Mouse (Mus musculus): ENCODE results near the gene Hyal2. TPM values are rescaled to one million over a fixed set of nuclear protein-coding genes. Genes with fewer than 3 reads are reported as not detected.
A peak's percentile ranks its signal among the peaks of the same experiment; 100 is the strongest.

Gene Hyal2
- polyA plus RNA-seq, 1 experiment from 2014 or later, result 56.0 TPM

DNA sequence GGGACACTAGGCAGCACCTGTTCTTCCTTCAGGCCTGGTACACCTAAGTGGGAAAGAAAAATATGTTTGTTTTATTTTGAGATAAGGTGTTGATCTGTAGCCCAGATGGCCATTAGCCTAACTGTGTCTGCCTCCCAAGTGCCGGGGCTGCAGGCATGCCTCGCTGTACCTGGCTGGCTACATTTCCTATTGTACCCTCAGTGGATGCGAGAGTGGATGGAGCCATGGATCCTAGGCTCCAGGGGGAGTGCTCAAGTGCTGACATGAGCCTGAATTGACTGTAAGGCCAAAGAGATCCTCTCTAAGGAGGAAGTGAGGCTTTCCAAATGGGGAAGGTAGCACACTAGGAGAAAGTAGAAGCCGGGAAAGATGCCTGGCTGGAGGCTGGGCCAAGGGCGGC is 19.8 kb upstream of the Hyal2 start:
- Histone ChIP-seq H3K4me2 (no peak overlapping the region), H3K4me3 (replicated peaks) (no peak overlapping the region), H3K36me3 (peaks cover 17% of the 10 kb centered on the region), H3K27me3 (replicated peaks) (peaks cover 48% of the 10 kb centered on the region), H3K9me3 (replicated peaks) (no peaks in the 10 kb centered on the region), H3K27ac (replicated peaks) (no peak overlapping the region), H3K9ac (replicated peaks) (no peak overlapping the region), H3K4me1 (peaks cover 48% of the 10 kb centered on the region)
- WGBS, result 83% methylated on average over 5 of the region's 5 CpGs
- ATAC-seq (ENCODE audit: low FRiP score), result no peak

DNA sequence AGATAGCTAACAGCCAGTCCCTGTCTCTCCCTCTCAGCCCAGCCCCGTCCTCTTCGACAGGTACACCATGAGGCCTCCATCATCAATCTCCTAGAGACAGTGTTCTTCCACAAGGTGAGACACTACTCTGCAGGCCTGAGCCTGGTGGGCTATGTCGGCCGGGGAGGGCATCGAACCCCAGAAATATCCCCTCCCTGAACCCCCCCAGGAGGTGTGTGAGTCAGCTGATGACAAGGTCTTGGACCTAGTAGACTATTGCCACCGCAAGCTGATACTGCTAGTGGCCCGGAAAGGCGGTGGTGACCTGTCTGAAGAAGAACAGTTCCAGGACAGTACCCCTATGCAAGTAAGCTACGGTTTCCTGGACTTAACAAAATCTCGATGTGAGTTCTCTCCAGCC is 18.9 kb upstream of the Hyal2 start:
- Histone ChIP-seq H3K9ac (replicated peaks) (no peak overlapping the region), H3K36me3 (peaks cover 12% of the 10 kb centered on the region), H3K27me3 (replicated peaks) (peaks cover 50% of the 10 kb centered on the region), H3K4me2 (no peak overlapping the region), H3K9me3 (replicated peaks) (no peaks in the 10 kb centered on the region), H3K27ac (replicated peaks) (no peak overlapping the region), H3K4me1 (peaks cover 51% of the 10 kb centered on the region), H3K4me3 (replicated peaks) (no peak overlapping the region)
- WGBS, result 91% methylated on average over 10 of the region's 10 CpGs
- no peak for ATAC-seq (ENCODE audit: low FRiP score)

- Histone ChIP-seq H3K9me3 (replicated peaks) (no peaks in the 10 kb centered on the region), H3K4me1 (peaks cover 53% of the 10 kb centered on the region), H3K4me2 (no peak overlapping the region), H3K27me3 (replicated peaks) (peaks cover 50% of the 10 kb centered on the region), H3K9ac (replicated peaks) (no peak overlapping the region), H3K36me3 (peaks cover 5% of the 10 kb centered on the region), H3K4me3 (replicated peaks) (no peak overlapping the region), H3K27ac (replicated peaks) (no peak overlapping the region)
- ATAC-seq (ENCODE audit: low FRiP score), result no peak
- WGBS, result 91% methylated on average over 20 of the region's 20 CpGs
Measured at GRCm38 (mm10) chr9:107549297-107550074, 18.3 kb upstream of the Hyal2 start.

DNA sequence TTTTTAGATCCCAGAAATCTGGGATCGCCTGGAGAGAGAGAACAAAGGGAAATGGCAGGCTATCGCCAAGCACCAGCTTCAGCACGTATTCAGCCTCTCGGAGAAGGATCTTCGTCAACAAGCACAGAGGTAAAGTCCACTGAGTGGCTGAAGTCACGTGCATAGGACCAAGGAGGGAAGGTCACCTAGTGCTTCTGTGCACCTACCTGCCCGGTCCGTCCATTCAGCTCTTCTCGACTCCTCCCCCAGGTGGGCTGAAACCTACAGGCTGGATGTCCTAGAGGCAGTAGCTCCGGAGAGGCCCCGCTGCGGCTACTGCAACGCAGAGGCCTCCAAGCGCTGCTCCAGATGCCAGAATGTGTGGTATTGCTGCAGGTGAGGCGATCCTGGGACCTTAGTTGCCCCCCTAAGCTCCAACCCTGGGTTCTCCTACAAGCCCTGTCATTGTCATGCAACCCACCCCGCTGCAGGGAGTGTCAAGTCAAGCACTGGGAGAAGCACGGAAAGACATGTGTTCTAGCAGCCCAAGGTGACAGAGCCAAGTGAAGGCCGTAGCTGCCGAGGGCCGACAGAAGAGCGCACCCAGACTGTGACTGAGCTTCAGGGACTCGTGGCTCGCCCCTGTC is 17.1 kb upstream of the Hyal2 start:
- H3K36me3 ChIP-seq, result no peaks in the 10 kb centered on the region
- H3K4me1 ChIP-seq, result peaks cover 60% of the 10 kb centered on the region
- H3K27me3 ChIP-seq (replicated peaks), result peaks cover 50% of the 10 kb centered on the region
- H3K27ac ChIP-seq (replicated peaks), result no peak overlapping the region
- H3K9ac ChIP-seq (replicated peaks), result 0 out of 2 replicates have a peak overlapping the region, but pooled peaks have one; percentile 45
- H3K4me3 ChIP-seq (replicated peaks), result peak overlapping the region; percentile 36
- WGBS, result 31% methylated on average over 23 of the region's 23 CpGs
- H3K4me2 ChIP-seq, result peak overlapping the region; percentile 89
- no peaks in the 10 kb centered on the region for H3K9me3 ChIP-seq (replicated peaks)
- no peak for ATAC-seq (ENCODE audit: low FRiP score)

- H3K27ac ChIP-seq (replicated peaks), result 0 out of 2 replicates have a peak within 1 kb of the TSS, but pooled peaks have one; percentile 38
Measured at GRCm38 (mm10) chr9:107551117-107551889, 16.4 kb upstream of the Hyal2 start, which contains the start of gene Rassf1. Rassf1 (plus strand) TSS chr9:107551555.

GRCm38 (mm10) chr9:107551890-107552355 is 15.8 kb upstream of the Hyal2 start:
- Histone ChIP-seq H3K4me2 (peak overlapping the region; percentile 89), H3K9me3 (replicated peaks) (no peaks in the 10 kb centered on the region), H3K27me3 (replicated peaks) (peaks cover 50% of the 10 kb centered on the region), H3K4me3 (replicated peaks) (peak overlapping the region; percentile 36), H3K4me1 (peaks cover 61% of the 10 kb centered on the region), H3K9ac (replicated peaks) (peak overlapping the region; percentile 45; the same call in 1 of the 2 replicates), H3K27ac (replicated peaks) (0 out of 2 replicates have a peak overlapping the region, but pooled peaks have one; percentile 38), H3K36me3 (no peaks in the 10 kb centered on the region; the same call in 1 of the 2 replicates)
- 14% methylated on average over 8 of the region's 8 CpGs for WGBS
- no peak for ATAC-seq (ENCODE audit: low FRiP score)

More at GRCm38 (mm10) chr9:107551117-107551889, 16.4 kb upstream of the Hyal2 start, which contains the start of gene Rassf1:
- no peaks in the 10 kb centered on the region for H3K36me3 ChIP-seq
- peaks cover 50% of the 10 kb centered on the region for H3K27me3 ChIP-seq (replicated peaks)
- WGBS, result 2% methylated on average over 63 of the region's 63 CpGs
- H3K4me1 ChIP-seq, result peaks cover 61% of the 10 kb centered on the region
- ATAC-seq (ENCODE audit: low FRiP score), result no peak
- no peaks in the 10 kb centered on the region for H3K9me3 ChIP-seq (replicated peaks)
- peak within 1 kb of the TSS; percentile 45 for H3K9ac ChIP-seq (replicated peaks)
- peak within 1 kb of the TSS; percentile 89 for H3K4me2 ChIP-seq
- peak within 1 kb of the TSS; percentile 36 for H3K4me3 ChIP-seq (replicated peaks)

- 81% methylated on average over 5 of the region's 5 CpGs for WGBS
- Histone ChIP-seq H3K27ac (replicated peaks) (no peak overlapping the region), H3K4me2 (peak overlapping the region; percentile 89), H3K9me3 (replicated peaks) (no peaks in the 10 kb centered on the region), H3K36me3 (peaks cover 9% of the 10 kb centered on the region), H3K4me1 (peaks cover 58% of the 10 kb centered on the region), H3K9ac (replicated peaks) (no peak overlapping the region), H3K4me3 (replicated peaks) (peak overlapping the region; percentile 82; the same call in 1 of the 2 replicates), H3K27me3 (replicated peaks) (peaks cover 50% of the 10 kb centered on the region)
- no peak for ATAC-seq (ENCODE audit: low FRiP score)
Measured at GRCm38 (mm10) chr9:107552690-107553393, 14.9 kb upstream of the Hyal2 start.

DNA sequence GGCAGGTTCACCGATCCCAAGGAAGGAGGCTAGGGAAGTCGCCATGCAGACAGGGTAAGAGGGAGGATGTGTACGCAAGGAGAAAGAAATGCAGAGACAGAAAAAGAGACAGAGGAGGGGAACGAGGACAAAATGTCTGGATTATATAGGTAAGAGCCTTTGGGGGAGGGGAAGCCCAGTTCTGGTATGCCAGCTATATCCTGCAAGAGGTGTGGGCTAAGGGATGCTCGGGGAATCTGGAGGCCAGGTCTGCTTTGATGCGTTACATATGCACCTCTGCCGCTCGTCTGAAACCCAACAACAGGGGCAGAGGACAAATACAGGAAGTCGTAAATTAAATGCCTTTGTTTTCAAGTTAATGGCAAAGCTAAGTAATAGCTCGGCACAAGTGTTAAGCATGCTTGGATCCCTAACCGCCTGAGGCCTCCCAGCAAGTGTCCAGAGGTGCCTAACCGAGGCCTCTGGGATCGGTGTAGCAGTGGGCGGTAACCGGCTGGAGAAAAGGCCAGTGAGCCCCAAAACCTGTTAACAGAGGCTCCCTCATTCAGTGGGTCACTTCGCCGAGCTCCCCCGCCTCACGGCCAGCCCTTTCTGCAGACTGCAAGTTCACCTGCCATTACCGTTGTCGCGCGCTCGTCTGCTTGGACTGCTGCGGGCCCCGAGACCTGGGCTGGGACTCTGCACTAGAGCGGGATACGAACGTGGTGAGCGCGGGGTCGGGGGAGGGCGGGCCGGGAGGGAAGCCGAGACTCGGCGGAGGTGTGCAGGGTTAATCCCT is 14.0 kb upstream of the Hyal2 start:
- Histone ChIP-seq H3K9ac (replicated peaks) (peak overlapping the region; percentile 72), H3K27ac (replicated peaks) (peak overlapping the region; percentile 92), H3K4me2 (peak overlapping the region; percentile 89), H3K36me3 (peaks cover 17% of the 10 kb centered on the region), H3K9me3 (replicated peaks) (no peaks in the 10 kb centered on the region), H3K27me3 (replicated peaks) (peaks cover 43% of the 10 kb centered on the region), H3K4me3 (replicated peaks) (peak overlapping the region; percentile 82), H3K4me1 (peaks cover 58% of the 10 kb centered on the region)
- WGBS, result 4% methylated on average over 37 of the region's 37 CpGs
- ATAC-seq (ENCODE audit: low FRiP score), result peak; percentile 73

DNA sequence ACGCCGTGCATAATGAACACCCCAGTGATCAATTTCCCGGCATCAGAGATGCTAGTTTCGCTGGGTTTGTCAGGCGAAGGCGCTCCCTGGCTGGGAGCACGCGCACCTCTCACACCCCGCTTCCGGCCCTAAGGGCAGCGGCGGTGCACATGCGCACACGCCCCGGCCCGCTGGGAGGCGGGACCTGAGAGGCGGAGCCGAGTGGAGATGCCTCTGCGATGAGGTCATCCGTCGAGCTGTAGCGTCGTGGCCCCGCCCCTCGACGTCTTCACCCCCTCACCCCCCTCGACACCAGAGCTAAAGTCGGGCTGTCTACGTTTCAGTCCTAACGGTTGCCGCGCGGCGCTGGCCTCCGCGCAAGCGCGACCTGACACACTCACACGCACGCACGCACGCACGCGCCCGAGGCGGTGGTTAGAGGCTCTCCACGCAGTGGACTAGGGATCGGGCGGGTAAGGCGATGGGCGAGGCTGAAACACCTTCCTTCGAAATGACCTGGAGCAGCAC is 13.4 kb upstream of the Hyal2 start:
- no peaks in the 10 kb centered on the region for H3K9me3 ChIP-seq (replicated peaks)
- WGBS, result under 1% methylated on average over 53 of the region's 53 CpGs

DNA sequence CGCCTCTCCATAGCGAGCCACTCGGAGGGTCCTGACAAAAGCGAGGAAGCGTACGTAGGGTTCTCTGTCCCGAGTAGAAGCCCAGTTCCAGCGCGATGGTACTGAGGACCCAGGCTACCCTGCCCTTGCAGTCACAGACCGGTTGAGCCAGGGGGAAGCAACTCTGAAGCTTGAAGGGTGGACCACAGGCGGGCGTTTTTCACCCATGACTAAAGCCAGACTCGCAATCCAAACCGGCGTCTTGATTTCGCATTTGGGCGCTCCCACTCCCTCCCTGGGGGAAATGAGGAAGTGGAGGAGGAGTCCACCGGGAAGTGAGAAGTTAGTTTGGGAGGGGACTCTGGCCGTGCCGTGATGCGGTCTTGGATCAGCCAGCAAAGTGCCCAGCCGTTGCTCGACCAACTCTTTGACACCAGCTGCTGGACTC is 12.7 kb upstream of the Hyal2 start:
- peaks cover 30% of the 10 kb centered on the region for H3K36me3 ChIP-seq
- peak overlapping the region; percentile 84 for H3K9ac ChIP-seq (replicated peaks)
- 0% methylated on average over 23 of the region's 23 CpGs for WGBS
- H3K9me3 ChIP-seq (replicated peaks), result no peaks in the 10 kb centered on the region
- peaks cover 58% of the 10 kb centered on the region for H3K4me1 ChIP-seq
- H3K27me3 ChIP-seq (replicated peaks), result peaks cover 31% of the 10 kb centered on the region
- peak overlapping the region; percentile 82 for H3K4me3 ChIP-seq (replicated peaks)
- peak overlapping the region; percentile 92 for H3K27ac ChIP-seq (replicated peaks)
- ATAC-seq (ENCODE audit: low FRiP score), result peak; percentile 16; the same call in 1 of the 2 replicates
- peak overlapping the region; percentile 89 for H3K4me2 ChIP-seq

More for the DNA sequence above, 13.4 kb upstream of the Hyal2 start:
- ATAC-seq (ENCODE audit: low FRiP score), result peak; percentile 93
- peaks cover 23% of the 10 kb centered on the region for H3K36me3 ChIP-seq
- H3K4me2 ChIP-seq, result peak overlapping the region; percentile 89
- peak overlapping the region; percentile 92 for H3K27ac ChIP-seq (replicated peaks)
- H3K4me1 ChIP-seq, result peaks cover 58% of the 10 kb centered on the region
- peaks cover 36% of the 10 kb centered on the region for H3K27me3 ChIP-seq (replicated peaks)
- peak overlapping the region; percentile 82 for H3K4me3 ChIP-seq (replicated peaks)
- peak overlapping the region; percentile 84 for H3K9ac ChIP-seq (replicated peaks)

Data from neural tube, embryonic 15.5 days (tissue).